Comparison of ENCODE assay signal across 9 mouse cellular contexts in the genomic region with DNA sequence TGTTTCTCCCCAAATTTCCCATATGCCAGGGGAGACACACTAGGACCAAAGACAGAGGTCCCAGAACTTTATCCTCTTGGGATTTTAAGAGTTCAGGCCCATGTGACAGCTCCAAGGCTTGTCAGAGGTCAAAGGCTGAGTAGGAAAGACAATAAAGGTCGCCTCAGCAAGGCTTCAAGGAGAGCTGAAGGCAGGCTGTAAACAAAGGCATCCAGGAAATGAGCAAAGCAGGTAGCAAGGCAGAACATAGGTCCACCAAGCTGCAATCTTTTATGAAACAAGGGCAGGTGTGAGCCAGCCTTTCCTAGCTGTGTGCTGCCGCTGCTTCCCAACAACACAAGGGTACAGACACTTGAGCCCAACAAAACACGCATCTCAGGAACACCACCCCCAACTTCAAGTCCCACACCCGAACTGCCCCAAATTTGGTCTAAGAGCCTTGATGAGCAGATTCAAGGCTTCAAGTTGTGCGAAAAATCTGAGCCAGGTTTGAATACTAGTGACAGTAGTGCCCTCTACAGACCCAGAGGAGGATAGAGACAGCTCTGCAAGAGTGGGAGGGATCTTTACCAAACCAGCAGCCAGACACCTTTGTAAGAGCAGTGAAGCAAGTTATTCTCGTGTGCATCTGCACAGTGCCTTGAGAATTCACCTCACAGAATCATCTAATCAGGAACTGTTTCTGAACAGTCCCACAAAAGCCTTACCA. TPM values are rescaled to one million over a fixed set of nuclear protein-coding genes. Genes with fewer than 3 reads are reported as not detected.
DNase-seq lines count a peak whose midpoint lies in the region; ATAC-seq and TF ChIP-seq lines count a peak whose summit lies in the region.
"Had no signal": no experiment of that assay in that cellular context is flagged by ENCODE, and none has a peak within 500 bp of the region (broad histone marks: within the 10 kb centered on the region; RNA-seq: fewer than 3 reads in every experiment).

No protein-coding gene starts in this region.

- no peak overlapping the region for H3K27ac ChIP-seq in intestine, postnatal 0 days (ENCODE audit: low read depth, low read length)
- H3K27ac ChIP-seq: neural tube, embryonic 12.5 days had no signal

- H3K36me3 ChIP-seq in intestine, postnatal 0 days (ENCODE audit: control insufficient read depth, insufficient read depth), result peaks cover 42% of the 10 kb centered on the region

- H3K9ac ChIP-seq in intestine, postnatal 0 days (ENCODE audit: low read depth, low read length), result 0 out of 2 replicates have a peak overlapping the region, but pooled peaks have one; percentile 5
- H3K9ac ChIP-seq: neural tube, embryonic 12.5 days had no signal

- H3K4me2 ChIP-seq in intestine, postnatal 0 days (replicated peaks; ENCODE audit: low read depth), result no peak overlapping the region
- H3K4me2 ChIP-seq: neural tube, embryonic 12.5 days had no signal

- no peaks in the 10 kb centered on the region for H3K9me3 ChIP-seq in intestine, postnatal 0 days (ENCODE audit: control insufficient read depth)
- H3K9me3 ChIP-seq: neural tube, embryonic 12.5 days had no signal

- no peak for TF ChIP-seq POLR2A in lung, adult 2 months (IDR thresholded peaks at IDR 0.05; ENCODE audit: borderline replicate concordance, extremely low read depth, low read depth, low read length)

- no peak for DNase-seq in frontal cortex, postnatal 10 days (ENCODE audit: low spot score in 2 of 2)
- peak; percentile 45 for DNase-seq in lung, postnatal 36 days
- no peak for DNase-seq in lung, adult 2 months
- DNase-seq in urinary bladder, adult 2 months (ENCODE audit: low spot score), result no peak
- DNase-seq in urinary bladder, postnatal 4 days (ENCODE audit: low spot score in 2 of 2), result no peak

- ATAC-seq in frontal cortex, adult (ENCODE audit: low TSS enrichment), result peak; percentile 93
- peak; percentile 56; the same call in 1 of the 2 replicates for ATAC-seq in common myeloid progenitor, adult 5-6 weeks (replicated peaks; ENCODE audit: low read depth, poor library complexity, severe bottlenecking)
- ATAC-seq in intestine, postnatal 0 days, result peak; percentile 29

- no peaks in the 10 kb centered on the region for H3K27me3 ChIP-seq in intestine, postnatal 0 days (replicated peaks; ENCODE audit: control insufficient read depth, insufficient read depth, low read length)
- H3K27me3 ChIP-seq: neural tube, embryonic 12.5 days had no signal

- no peaks in the 10 kb centered on the region for H3K4me1 ChIP-seq in lung, adult 2 months (ENCODE audit: control insufficient read depth, insufficient read depth, low read length)
- no peaks in the 10 kb centered on the region for H3K4me1 ChIP-seq in intestine, postnatal 0 days (replicated peaks; ENCODE audit: control insufficient read depth, insufficient read depth, low read length)

- no peak for TF ChIP-seq CTCF in lung, adult 2 months (IDR thresholded peaks at IDR 0.05; ENCODE audit: insufficient read depth, low read length)
- peak; percentile 69 for TF ChIP-seq CTCF in intestine, postnatal 0 days (IDR thresholded peaks at IDR 0.05; ENCODE audit: low read depth)

- H3K4me3 ChIP-seq in lung, adult 2 months (replicated peaks; ENCODE audit: extremely low read depth, low read depth, low read length), result no peak overlapping the region
- H3K4me3 ChIP-seq in intestine, postnatal 0 days (ENCODE audit: low read depth, low read length), result no peak overlapping the region
- H3K4me3 ChIP-seq: neural tube, embryonic 12.5 days had no signal

- WGBS in lung, adult 2 months, result 43% methylated on average over 6 of the region's 6 CpGs
- 54% methylated on average over 6 of the region's 6 CpGs for WGBS in intestine, postnatal 0 days

RNA-seq across cellular contexts. Expression of a gene that starts 52.0 kb away (rescaled TPM):
- polyA plus RNA-seq in lung, adult 2 months (2012; rRNA removed), result 36.3 and 69.8 TPM in 2 replicates
- 199 and 247 TPM in 2 replicates for total RNA-seq in common myeloid progenitor, adult 5-6 weeks (2017)
- polyA plus RNA-seq in intestine, postnatal 0 days (2015; fragmentation: Nextera tagmentation; extraction: Ambion mirVana), result 134 and 148 TPM in 2 replicates
- polyA plus RNA-seq in urinary bladder, adult 2 months (2012; rRNA removed), result 178 and 196 TPM in 2 replicates

Comparison
In these comparisons a context has a peak if more than half of its experiments do, and no peak if none do; other contexts are left out.
1. ATAC-seq: peak in every context shown above with its lines; median percentile 93 in frontal cortex, adult; 56 in common myeloid progenitor, adult 5-6 weeks; 29 in intestine, postnatal 0 days.